Mouse (Mus musculus): ENCODE data around the gene Phkb. TPM values are rescaled to one million over a fixed set of nuclear protein-coding genes. Genes with fewer than 3 reads are reported as not detected.

Phkb gene
- polyA plus RNA-seq, 1 experiment from 2014 or later, result 43.3 TPM

DNA sequence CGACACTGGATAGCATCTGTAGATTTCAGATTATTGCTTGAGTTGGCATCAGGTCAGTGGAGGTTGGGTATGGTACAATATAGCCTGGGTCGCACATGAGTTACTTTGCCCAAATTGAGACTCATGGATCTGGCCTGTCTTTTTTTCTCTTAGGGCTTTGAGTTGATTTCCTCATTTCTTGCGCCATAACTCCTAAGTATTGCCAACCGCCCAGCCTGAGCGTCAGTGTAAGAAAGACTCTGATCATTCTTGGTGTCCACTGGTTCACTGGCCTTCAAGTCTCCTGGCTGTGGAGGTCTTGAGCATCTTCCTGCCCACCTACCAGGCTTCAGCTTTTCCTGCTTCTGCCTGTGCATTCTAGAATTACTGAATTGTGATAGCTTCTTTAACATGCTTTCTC, 104.1 kb downstream of the Phkb start:
- Histone ChIP-seq H3K4me3 (no peak overlapping the region), H3K36me3 (peaks cover 52% of the 10 kb centered on the region), H3K4me1 (no peaks in the 10 kb centered on the region), H3K9ac (no peak overlapping the region), H3K27me3 (replicated peaks) (no peaks in the 10 kb centered on the region), H3K27ac (replicated peaks) (no peak overlapping the region), H3K4me2 (no peak overlapping the region), H3K9me3 (no peaks in the 10 kb centered on the region)
- 94% methylated on average over 5 of the region's 5 CpGs for WGBS
- no peak for ATAC-seq (ENCODE audit: extremely low read depth, insufficient number of reproducible peaks, low FRiP score, low TSS enrichment)

DNA sequence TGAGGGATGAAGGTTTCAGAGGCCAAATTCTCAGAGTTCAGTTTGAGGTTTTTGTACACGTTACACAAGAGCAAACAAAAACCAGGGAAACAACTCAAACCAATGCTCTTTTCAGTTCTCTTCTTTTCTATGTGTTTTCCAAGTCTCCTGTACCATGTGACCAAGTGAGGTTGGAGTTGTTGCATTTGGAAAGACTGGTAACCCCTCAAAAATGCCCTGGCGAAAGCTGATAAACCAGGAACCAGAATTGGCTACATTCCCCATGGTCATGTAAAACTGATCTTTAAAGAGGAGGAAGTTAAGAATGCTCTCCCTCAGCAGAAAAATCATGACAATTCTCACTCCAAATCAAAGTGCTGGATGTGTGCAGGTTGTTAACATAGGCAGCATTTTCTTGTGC, 117.6 kb downstream of the Phkb start:
- Histone ChIP-seq H3K9ac (no peak overlapping the region), H3K27me3 (replicated peaks) (no peaks in the 10 kb centered on the region), H3K36me3 (peaks cover 36% of the 10 kb centered on the region), H3K4me3 (no peak overlapping the region), H3K9me3 (no peaks in the 10 kb centered on the region), H3K4me2 (no peak overlapping the region), H3K27ac (replicated peaks) (no peak overlapping the region), H3K4me1 (no peaks in the 10 kb centered on the region)
- no peak for ATAC-seq (ENCODE audit: extremely low read depth, insufficient number of reproducible peaks, low FRiP score, low TSS enrichment)
- WGBS, result 84% methylated on average over 2 of the region's 2 CpGs

DNA sequence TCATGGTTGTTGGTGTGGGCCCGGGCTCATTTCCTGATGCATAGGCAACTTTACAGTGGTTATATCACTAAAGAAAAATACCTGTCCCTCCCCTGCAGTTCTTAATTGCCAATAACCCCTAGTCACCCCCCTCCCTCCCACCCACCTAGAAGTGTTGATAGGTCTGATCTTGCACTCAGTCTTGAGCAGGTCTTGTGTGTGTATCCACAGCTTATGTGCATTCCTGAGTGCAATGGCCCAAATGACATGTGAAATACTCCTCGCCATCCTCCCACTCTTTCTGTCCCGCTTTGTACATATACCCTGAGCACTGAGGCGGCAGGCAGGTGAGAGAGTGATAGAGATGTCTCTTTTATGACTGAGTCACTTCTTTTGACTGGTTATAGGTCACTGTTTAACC, 119.1 kb downstream of the Phkb start:
- WGBS, result 93% methylated on average over 4 of the region's 4 CpGs
- no peak for ATAC-seq (ENCODE audit: extremely low read depth, insufficient number of reproducible peaks, low FRiP score, low TSS enrichment)
- peaks cover 36% of the 10 kb centered on the region for H3K36me3 ChIP-seq
- H3K27ac ChIP-seq (replicated peaks), result no peak overlapping the region
- no peaks in the 10 kb centered on the region for H3K4me1 ChIP-seq
- H3K9me3 ChIP-seq, result no peaks in the 10 kb centered on the region
- no peak overlapping the region for H3K4me2 ChIP-seq
- H3K9ac ChIP-seq, result no peak overlapping the region
- H3K4me3 ChIP-seq, result no peak overlapping the region
- H3K27me3 ChIP-seq (replicated peaks), result no peaks in the 10 kb centered on the region

DNA sequence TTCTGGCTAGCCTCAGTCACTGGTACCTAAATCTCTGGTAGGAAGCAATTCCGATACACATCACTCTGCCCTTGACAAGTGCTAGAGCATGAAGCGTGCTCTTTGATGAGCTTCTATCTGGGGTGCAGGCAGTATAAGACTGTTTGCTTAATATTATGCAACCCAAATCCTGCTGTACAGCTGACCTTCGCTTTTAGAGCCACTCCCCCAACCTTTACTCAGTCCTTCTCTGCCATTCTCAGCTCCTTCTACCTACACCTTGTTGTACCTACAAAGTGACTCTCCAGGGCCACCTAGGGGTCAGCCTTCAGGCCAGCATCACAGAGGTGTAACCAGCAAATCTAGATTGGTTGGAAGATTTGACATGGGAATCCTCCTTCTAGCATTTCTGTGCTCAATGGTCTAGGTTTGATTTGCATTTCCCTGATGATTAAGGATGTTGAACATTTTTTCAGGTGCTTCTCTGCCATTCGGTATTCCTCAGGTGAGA, 136.9 kb downstream of the Phkb start:
- no peak overlapping the region for H3K9ac ChIP-seq
- no peaks in the 10 kb centered on the region for H3K27me3 ChIP-seq (replicated peaks)
- H3K27ac ChIP-seq (replicated peaks), result no peak overlapping the region
- no peak for ATAC-seq (ENCODE audit: extremely low read depth, insufficient number of reproducible peaks, low FRiP score, low TSS enrichment)
- no peaks in the 10 kb centered on the region for H3K9me3 ChIP-seq
- H3K4me1 ChIP-seq, result no peaks in the 10 kb centered on the region
- H3K4me3 ChIP-seq, result no peak overlapping the region
- H3K4me2 ChIP-seq, result no peak overlapping the region
- 94% methylated on average over 4 of the region's 4 CpGs for WGBS
- peaks cover 13% of the 10 kb centered on the region for H3K36me3 ChIP-seq

DNA sequence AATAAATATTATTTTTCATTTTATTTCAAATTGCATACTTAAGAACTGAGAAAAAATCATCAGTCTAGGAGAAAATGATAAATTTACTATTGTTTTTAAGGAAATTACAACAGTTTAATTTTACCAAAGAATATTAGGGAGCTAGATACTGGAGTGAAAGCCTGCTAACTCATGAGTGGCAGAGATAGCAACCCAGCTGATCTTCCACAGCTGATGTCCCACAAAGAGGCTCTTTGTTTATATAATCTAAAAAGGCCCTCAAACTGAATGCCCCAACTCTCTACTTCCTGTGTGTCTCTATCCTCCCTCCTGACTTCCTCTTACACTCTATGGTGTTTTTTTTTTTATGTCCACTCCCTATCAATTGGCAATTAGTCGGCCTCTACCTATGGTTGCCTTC, 152.2 kb downstream of the Phkb start:
- H3K9ac ChIP-seq, result no peak overlapping the region
- no peaks in the 10 kb centered on the region for H3K27me3 ChIP-seq (replicated peaks)
- H3K36me3 ChIP-seq, result no peaks in the 10 kb centered on the region
- WGBS, result 70% methylated on average over 1 of the region's 1 CpGs
- H3K27ac ChIP-seq (replicated peaks), result no peak overlapping the region
- peaks cover 2% of the 10 kb centered on the region; the same call in 1 of the 2 replicates for H3K9me3 ChIP-seq
- no peaks in the 10 kb centered on the region for H3K4me1 ChIP-seq
- ATAC-seq (ENCODE audit: extremely low read depth, insufficient number of reproducible peaks, low FRiP score, low TSS enrichment), result no peak
- H3K4me3 ChIP-seq, result no peak overlapping the region
- H3K4me2 ChIP-seq, result no peak overlapping the region

DNA sequence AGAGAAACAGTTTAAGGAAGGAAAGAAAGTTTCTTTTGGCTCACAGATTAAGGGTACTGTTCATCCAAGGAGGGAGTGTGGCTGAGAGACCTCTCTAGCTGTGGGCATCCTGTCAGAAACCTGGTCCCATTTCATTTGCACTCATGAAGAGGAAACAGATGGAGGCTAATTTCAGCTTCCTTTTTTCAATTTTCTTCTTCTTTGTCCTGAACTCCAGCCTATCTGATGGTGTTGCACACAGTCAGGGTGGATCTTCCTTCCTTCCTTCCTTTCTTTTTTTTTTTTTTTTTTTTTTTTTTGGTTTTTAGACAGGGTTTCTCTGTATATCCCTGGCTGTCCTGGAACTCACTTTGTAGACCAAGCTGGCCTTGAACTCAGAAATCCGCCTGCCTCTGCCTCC, 152.9 kb downstream of the Phkb start:
- H3K4me3 ChIP-seq, result no peak overlapping the region
- no peaks in the 10 kb centered on the region for H3K9me3 ChIP-seq
- ATAC-seq (ENCODE audit: extremely low read depth, insufficient number of reproducible peaks, low FRiP score, low TSS enrichment), result no peak
- no peaks in the 10 kb centered on the region for H3K27me3 ChIP-seq (replicated peaks)
- no peak overlapping the region for H3K4me2 ChIP-seq
- H3K4me1 ChIP-seq, result no peaks in the 10 kb centered on the region
- no peaks in the 10 kb centered on the region for H3K36me3 ChIP-seq
- H3K9ac ChIP-seq, result no peak overlapping the region
- no peak overlapping the region for H3K27ac ChIP-seq (replicated peaks)
- WGBS, result 100% methylated on average over 1 of the region's 1 CpGs

DNA sequence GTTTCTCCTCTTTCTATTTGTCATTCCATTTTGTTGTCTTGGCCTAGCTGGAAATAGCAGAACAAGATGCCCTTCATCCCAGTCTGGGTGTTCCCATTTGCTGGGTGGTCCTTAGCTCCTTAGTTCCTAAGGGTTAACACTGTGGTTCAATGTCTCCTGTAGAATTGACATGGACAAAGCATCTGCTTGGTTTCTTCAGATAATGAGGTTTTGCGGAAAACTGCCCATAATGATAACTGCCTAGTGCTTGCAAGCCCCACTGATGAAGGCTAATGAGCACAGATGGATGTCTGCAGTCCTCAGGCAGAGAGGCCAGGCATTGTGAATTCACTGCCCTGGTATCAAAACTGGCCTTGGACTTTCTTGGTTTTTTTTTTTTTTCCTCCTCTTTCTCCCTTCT, 155.2 kb downstream of the Phkb start:
- no peaks in the 10 kb centered on the region for H3K9me3 ChIP-seq
- H3K4me3 ChIP-seq, result no peak overlapping the region
- no peak overlapping the region for H3K4me2 ChIP-seq
- no peaks in the 10 kb centered on the region for H3K27me3 ChIP-seq (replicated peaks)
- no peak for ATAC-seq (ENCODE audit: extremely low read depth, insufficient number of reproducible peaks, low FRiP score, low TSS enrichment)
- WGBS, result 69% methylated on average over 1 of the region's 1 CpGs
- H3K4me1 ChIP-seq, result no peaks in the 10 kb centered on the region
- no peak overlapping the region for H3K9ac ChIP-seq
- no peak overlapping the region for H3K27ac ChIP-seq (replicated peaks)
- H3K36me3 ChIP-seq, result no peaks in the 10 kb centered on the region

DNA sequence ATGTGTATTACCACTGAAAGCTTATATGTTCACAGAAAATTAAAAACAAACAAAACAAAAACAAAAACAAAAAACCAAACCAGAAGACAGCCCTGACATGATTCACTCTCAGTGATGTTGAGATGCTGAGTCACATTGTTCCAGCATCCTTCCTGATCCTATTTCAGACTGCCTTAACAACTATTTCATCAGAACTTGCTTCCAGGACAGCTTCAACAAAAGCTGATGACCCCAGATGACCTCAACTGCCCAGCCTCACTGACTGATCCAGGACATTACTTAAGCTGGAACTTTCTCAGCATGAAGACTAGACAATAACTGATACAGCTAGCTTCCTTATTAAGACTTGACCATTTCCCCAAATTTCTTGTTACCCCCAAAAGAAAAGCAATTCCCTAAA, 165.7 kb downstream of the Phkb start:
- H3K9ac ChIP-seq, result no peak overlapping the region
- no peak overlapping the region for H3K4me2 ChIP-seq
- H3K4me3 ChIP-seq, result no peak overlapping the region
- no peak for ATAC-seq (ENCODE audit: extremely low read depth, insufficient number of reproducible peaks, low FRiP score, low TSS enrichment)
- H3K36me3 ChIP-seq, result no peaks in the 10 kb centered on the region
- H3K9me3 ChIP-seq, result peaks cover 3% of the 10 kb centered on the region; the same call in 1 of the 2 replicates
- H3K4me1 ChIP-seq, result no peaks in the 10 kb centered on the region
- no peaks in the 10 kb centered on the region for H3K27me3 ChIP-seq (replicated peaks)
- H3K27ac ChIP-seq (replicated peaks), result no peak overlapping the region

DNA sequence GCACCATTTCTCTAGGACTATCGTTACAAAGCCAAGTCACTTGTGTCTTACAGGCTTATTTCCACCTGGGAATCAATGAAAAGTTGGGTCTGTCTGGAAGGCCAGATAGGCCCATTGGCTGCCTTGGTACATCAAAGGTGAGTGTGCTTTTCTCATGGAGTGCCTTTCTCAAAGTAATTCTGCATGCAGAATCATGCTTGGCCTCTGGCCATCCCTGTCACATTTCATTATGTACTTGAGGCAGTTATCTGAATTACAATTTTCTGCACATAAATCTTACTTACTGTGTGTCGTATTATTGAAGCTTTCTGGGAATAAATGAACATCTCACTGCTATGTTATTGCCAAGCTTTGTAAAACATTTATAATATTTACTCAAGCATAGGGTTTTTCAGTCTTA, 176.0 kb downstream of the Phkb start:
- Histone ChIP-seq H3K4me3 (no peak overlapping the region), H3K27ac (replicated peaks) (no peak overlapping the region), H3K36me3 (peaks cover 20% of the 10 kb centered on the region), H3K9ac (no peak overlapping the region), H3K4me2 (no peak overlapping the region), H3K9me3 (no peaks in the 10 kb centered on the region), H3K27me3 (replicated peaks) (no peaks in the 10 kb centered on the region), H3K4me1 (no peaks in the 10 kb centered on the region)
- ATAC-seq (ENCODE audit: extremely low read depth, insufficient number of reproducible peaks, low FRiP score, low TSS enrichment), result no peak
- WGBS, result 85% methylated on average over 2 of the region's 2 CpGs

DNA sequence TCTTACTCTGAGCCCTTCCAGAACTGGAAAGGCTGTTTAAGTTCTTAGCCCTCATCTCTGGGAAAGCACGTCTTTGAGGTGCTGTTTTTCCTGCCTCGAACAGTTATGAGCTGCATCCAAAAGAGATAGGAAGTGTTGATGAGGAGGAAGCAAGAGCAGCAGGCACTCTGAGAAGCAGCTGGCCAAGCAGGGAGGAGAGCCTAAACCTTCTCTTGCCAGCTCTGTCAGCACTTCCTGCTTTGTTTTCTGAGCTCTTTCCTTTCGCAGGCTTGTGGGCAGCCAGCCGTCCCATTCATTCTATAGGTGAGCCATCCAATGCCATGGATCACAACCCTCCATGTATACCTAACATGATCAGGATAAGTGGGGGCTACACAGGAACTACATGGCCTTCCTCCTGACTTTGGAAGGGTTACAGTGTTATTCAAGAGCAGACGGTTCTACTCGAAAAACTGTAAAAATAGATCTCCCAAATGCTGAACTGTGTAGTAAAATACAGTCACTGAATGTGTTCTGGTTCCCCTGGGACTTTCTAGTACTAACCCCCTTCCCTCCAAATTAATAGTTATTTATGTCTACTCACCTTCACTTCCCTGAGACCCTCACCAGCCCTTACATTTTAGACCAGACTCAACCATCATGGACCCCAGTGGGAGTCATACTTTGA, 188.0 kb downstream of the Phkb start:
- H3K4me3 ChIP-seq, result no peak overlapping the region
- no peak for ATAC-seq (ENCODE audit: extremely low read depth, insufficient number of reproducible peaks, low FRiP score, low TSS enrichment)
- H3K9ac ChIP-seq, result no peak overlapping the region
- peaks cover 8% of the 10 kb centered on the region for H3K4me1 ChIP-seq
- H3K27me3 ChIP-seq (replicated peaks), result no peaks in the 10 kb centered on the region
- no peak overlapping the region for H3K4me2 ChIP-seq
- H3K27ac ChIP-seq (replicated peaks), result no peak overlapping the region
- peaks cover 30% of the 10 kb centered on the region for H3K36me3 ChIP-seq
- H3K9me3 ChIP-seq, result no peaks in the 10 kb centered on the region
- 54% methylated on average over 6 of the region's 6 CpGs for WGBS

DNA sequence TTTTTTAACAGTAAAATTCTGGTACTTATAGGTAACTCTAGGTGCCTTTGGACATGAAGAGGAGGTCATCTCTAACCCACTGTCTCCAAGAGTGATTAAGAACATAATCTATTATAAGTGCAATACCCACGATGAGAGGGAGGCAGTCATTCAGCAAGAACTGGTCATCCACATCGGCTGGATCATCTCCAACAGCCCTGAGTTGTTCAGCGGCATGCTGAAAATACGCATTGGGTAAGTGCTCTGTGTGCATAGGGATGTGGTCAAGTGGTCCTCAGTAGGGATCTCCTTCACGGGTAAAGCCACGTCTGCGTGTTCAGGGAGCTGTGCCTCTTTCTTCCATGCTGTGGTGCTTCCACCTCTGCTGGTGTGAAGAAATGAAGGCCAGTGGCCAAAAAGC, 188.7 kb downstream of the Phkb start:
- Histone ChIP-seq H3K4me2 (no peak overlapping the region), H3K27me3 (replicated peaks) (no peaks in the 10 kb centered on the region), H3K9ac (no peak overlapping the region), H3K4me3 (no peak overlapping the region), H3K27ac (replicated peaks) (no peak overlapping the region), H3K4me1 (peaks cover 8% of the 10 kb centered on the region), H3K9me3 (no peaks in the 10 kb centered on the region), H3K36me3 (peaks cover 34% of the 10 kb centered on the region)
- no peak for ATAC-seq (ENCODE audit: extremely low read depth, insufficient number of reproducible peaks, low FRiP score, low TSS enrichment)
- 91% methylated on average over 7 of the region's 7 CpGs for WGBS

DNA sequence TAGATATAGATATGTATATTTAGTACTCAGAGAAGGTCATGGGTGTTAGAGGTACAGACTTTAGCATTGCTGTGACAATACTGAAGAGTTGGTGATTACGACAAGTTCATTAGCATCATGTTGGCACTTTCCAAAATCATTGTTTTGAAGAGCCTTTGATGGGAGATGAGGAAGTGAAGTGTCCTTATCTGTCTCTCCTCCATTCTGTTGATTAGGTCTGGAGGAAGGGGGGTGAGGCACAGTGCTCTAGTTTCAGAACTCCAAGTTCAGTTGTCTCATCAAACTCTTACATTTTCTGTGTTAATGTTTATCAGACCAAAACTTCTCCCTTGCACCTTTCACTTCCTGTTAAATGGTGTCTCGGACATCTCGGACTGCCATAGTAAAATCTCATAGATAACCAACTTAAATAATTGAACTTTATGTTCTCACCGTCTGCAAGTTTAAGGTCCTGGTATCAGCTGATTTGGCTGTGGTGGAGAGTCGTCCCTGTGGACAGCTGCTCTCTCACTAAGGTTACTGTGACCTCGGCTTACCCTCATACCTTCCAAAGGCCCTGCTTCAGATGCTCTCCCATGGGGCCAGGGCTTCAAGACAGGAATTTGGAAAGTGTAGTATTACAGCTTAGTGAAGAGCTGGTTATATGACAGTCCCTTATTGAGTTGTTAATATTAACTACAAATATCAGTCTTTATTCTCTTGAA, 194.1 kb downstream of the Phkb start:
- H3K4me3 ChIP-seq, result no peak overlapping the region
- ATAC-seq (ENCODE audit: extremely low read depth, insufficient number of reproducible peaks, low FRiP score, low TSS enrichment), result no peak
- H3K36me3 ChIP-seq, result peaks cover 36% of the 10 kb centered on the region
- no peaks in the 10 kb centered on the region for H3K27me3 ChIP-seq (replicated peaks)
- no peaks in the 10 kb centered on the region for H3K4me1 ChIP-seq
- WGBS, result 54% methylated on average over 6 of the region's 6 CpGs
- no peak overlapping the region for H3K9ac ChIP-seq
- no peaks in the 10 kb centered on the region for H3K9me3 ChIP-seq
- no peak overlapping the region for H3K4me2 ChIP-seq
- H3K27ac ChIP-seq (replicated peaks), result no peak overlapping the region
